In the genomic region with DNA sequence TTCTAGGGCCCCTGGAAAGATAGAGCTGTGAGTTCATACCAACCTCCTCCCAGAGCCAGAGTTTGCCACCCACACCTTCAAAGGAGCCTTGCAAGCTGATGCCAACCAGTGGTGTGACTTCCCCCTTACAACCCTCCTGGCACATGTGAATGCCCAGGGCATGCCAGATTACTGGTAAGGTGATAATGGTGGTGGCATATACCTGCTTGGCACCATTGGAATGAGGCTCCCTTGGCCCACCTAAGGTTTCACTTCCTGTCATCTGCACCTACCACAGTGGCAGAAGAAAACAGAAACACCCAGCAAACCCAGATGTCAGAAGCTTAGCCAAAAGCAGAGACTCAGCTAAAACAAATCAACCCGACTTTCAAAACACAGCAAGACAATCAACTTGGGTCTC, we compare ENCODE assay signal across 25 mouse cellular contexts. TPM values are rescaled to one million over a fixed set of nuclear protein-coding genes. Genes with fewer than 3 reads are reported as not detected.
DNase-seq lines count a peak whose midpoint lies in the region; ATAC-seq and TF ChIP-seq lines count a peak whose summit lies in the region.
"Had no signal": no experiment of that assay in that cellular context is flagged by ENCODE, and none has a peak within 500 bp of the region (broad histone marks: within the 10 kb centered on the region; RNA-seq: fewer than 3 reads in every experiment).

No protein-coding gene starts in this region.

- H3K4me3 ChIP-seq in liver, postnatal 0 days (ENCODE audit: low read depth, low read length) = no peak overlapping the region
- no peak overlapping the region for H3K4me3 ChIP-seq in liver, embryonic 11.5 days (ENCODE audit: low read depth, low read length)
- H3K4me3 ChIP-seq: embryonic facial prominence, embryonic 12.5 days; embryonic facial prominence, embryonic 15.5 days; heart, embryonic 12.5 days; heart, embryonic 15.5 days; hindbrain, embryonic 10.5 days; hindbrain, embryonic 13.5 days had no signal

- no peak overlapping the region for H3K9ac ChIP-seq in liver, postnatal 0 days (replicated peaks)
- no peak overlapping the region for H3K9ac ChIP-seq in liver, embryonic 11.5 days (ENCODE audit: low read depth, low read length)
- H3K9ac ChIP-seq: embryonic facial prominence, embryonic 12.5 days; embryonic facial prominence, embryonic 15.5 days; forebrain, postnatal 0 days; heart, embryonic 12.5 days; heart, embryonic 15.5 days; hindbrain, embryonic 13.5 days had no signal

- TF ChIP-seq CTCF in liver, postnatal 0 days (IDR thresholded peaks at IDR 0.05; ENCODE audit: low read depth) = no peak

- H3K27ac ChIP-seq in liver, postnatal 0 days (ENCODE audit: low read depth) = peak overlapping the region; percentile 12; the same call in 1 of the 2 replicates
- no peak overlapping the region for H3K27ac ChIP-seq in liver, embryonic 11.5 days (ENCODE audit: low read depth, low read length)
- H3K27ac ChIP-seq: embryonic facial prominence, embryonic 12.5 days; embryonic facial prominence, embryonic 15.5 days; heart, embryonic 15.5 days; hindbrain, embryonic 10.5 days; hindbrain, embryonic 13.5 days had no signal

- no peak for DNase-seq in liver, postnatal 0 days
- DNase-seq in liver, embryonic 11.5 days (ENCODE audit: low spot score) = no peak
- peak; percentile 63 for DNase-seq in A20 (ENCODE audit: low read depth, low spot score)
- DNase-seq in T-cell, adult 2 months (ENCODE audit: low spot score) = peak; percentile 37
- DNase-seq in kidney, postnatal 4 days = no peak
- DNase-seq in cerebellum, adult 8-10 months = no peak
- DNase-seq: adrenal gland, postnatal 10 days; adrenal gland, postnatal 36 days; cerebellum, adult 18-20 months; cerebellum, adult 9-11 months; cerebellum, postnatal 25 days; forebrain, postnatal 0 days; gastrocnemius, postnatal 25 days; heart, postnatal 10 days; heart, postnatal 36 days had no signal

- no peak overlapping the region for H3K4me2 ChIP-seq in liver, postnatal 0 days (ENCODE audit: low read depth, low read length)
- H3K4me2 ChIP-seq in liver, embryonic 11.5 days = no peak overlapping the region
- H3K4me2 ChIP-seq: embryonic facial prominence, embryonic 12.5 days; embryonic facial prominence, embryonic 15.5 days; heart, embryonic 12.5 days; heart, embryonic 15.5 days; hindbrain, embryonic 13.5 days had no signal

- 89% methylated on average over 1 of the region's 1 CpGs for WGBS in liver, postnatal 0 days (ENCODE audit: insufficient replicate concordance)
- WGBS in liver, embryonic 11.5 days = 76% methylated on average over 1 of the region's 1 CpGs

- ATAC-seq in liver, postnatal 0 days = no peak
- no peak for ATAC-seq in liver, embryonic 11.5 days (replicated peaks; ENCODE audit: low FRiP score)
- ATAC-seq: forebrain, embryonic 14.5 days; forebrain, postnatal 0 days; hindbrain, embryonic 16.5 days; inflammation-experienced regulatory T-cells, adult 6 months; intestine, embryonic 16.5 days had no signal

- no peaks in the 10 kb centered on the region for H3K27me3 ChIP-seq in liver, postnatal 0 days (ENCODE audit: insufficient read depth, low read length)
- H3K27me3 ChIP-seq in liver, embryonic 11.5 days (replicated peaks; ENCODE audit: control insufficient read depth, insufficient read depth, low read length) = no peaks in the 10 kb centered on the region
- H3K27me3 ChIP-seq: embryonic facial prominence, embryonic 12.5 days; embryonic facial prominence, embryonic 15.5 days; heart, embryonic 12.5 days; heart, embryonic 15.5 days; hindbrain, embryonic 13.5 days had no signal

- no peak for TF ChIP-seq EP300 in liver, postnatal 0 days (IDR thresholded peaks at IDR 0.05; ENCODE audit: low read depth)

- peaks cover 24% of the 10 kb centered on the region for H3K4me1 ChIP-seq in liver, postnatal 0 days (ENCODE audit: insufficient read depth)
- H3K4me1 ChIP-seq in liver, embryonic 11.5 days (replicated peaks; ENCODE audit: control insufficient read depth, insufficient read depth, low read length) = no peaks in the 10 kb centered on the region; the same call in none of the 2 replicates
- H3K4me1 ChIP-seq: embryonic facial prominence, embryonic 12.5 days; embryonic facial prominence, embryonic 15.5 days; heart, embryonic 15.5 days; hindbrain, embryonic 10.5 days had no signal

- 0 out of 2 replicates have a peak, but pooled peaks cover 4% of the 10 kb centered on the region for H3K36me3 ChIP-seq in liver, postnatal 0 days (replicated peaks; ENCODE audit: insufficient read depth, low read length)
- peaks cover 2% of the 10 kb centered on the region; the same call in 1 of the 2 replicates for H3K36me3 ChIP-seq in liver, embryonic 11.5 days (ENCODE audit: control insufficient read depth, insufficient read depth, low read length)
- H3K36me3 ChIP-seq: embryonic facial prominence, embryonic 15.5 days; hindbrain, embryonic 13.5 days had no signal

- no peaks in the 10 kb centered on the region for H3K9me3 ChIP-seq in liver, postnatal 0 days (ENCODE audit: low read length)
- no peaks in the 10 kb centered on the region for H3K9me3 ChIP-seq in liver, embryonic 11.5 days (ENCODE audit: control insufficient read depth, low read length)
- H3K9me3 ChIP-seq: embryonic facial prominence, embryonic 12.5 days; embryonic facial prominence, embryonic 15.5 days; heart, embryonic 12.5 days; heart, embryonic 15.5 days; hindbrain, embryonic 10.5 days; hindbrain, embryonic 13.5 days had no signal

RNA-seq across cellular contexts. Expression of a gene that starts 18.8 kb away (rescaled TPM):
- polyA plus RNA-seq in liver, postnatal 0 days (2015; fragmentation: Nextera tagmentation; extraction: Ambion mirVana) = 18.4 and 18.9 TPM in 2 replicates
- 62.1 and 67.8 TPM in 2 replicates for polyA plus RNA-seq in liver, embryonic 11.5 days (2014; fragmentation: Nextera tagmentation; extraction: Ambion mirVana)

Comparison
In these comparisons a context has a peak if more than half of its experiments do, and no peak if none do; other contexts are left out.
1. DNase-seq: peak in A20 (single experiment) and T-cell, adult 2 months (single experiment); none in liver, postnatal 0 days (single experiment), liver, embryonic 11.5 days (single experiment), kidney, postnatal 4 days (0 of 2) and cerebellum, adult 8-10 months (single experiment).